Mouse (Mus musculus): ENCODE results near the gene Prcc. TPM values are rescaled to one million over a fixed set of nuclear protein-coding genes. Genes with fewer than 3 reads are reported as not detected.
"Not testable (repeated sequence)": the region's sequence is repeated elsewhere in the genome, so short reads cannot be mapped to it uniquely, and the experiment has no call there.

Gene Prcc
- polyA plus RNA-seq, 1 experiment from 2014 or later = 14.5 TPM

DNA sequence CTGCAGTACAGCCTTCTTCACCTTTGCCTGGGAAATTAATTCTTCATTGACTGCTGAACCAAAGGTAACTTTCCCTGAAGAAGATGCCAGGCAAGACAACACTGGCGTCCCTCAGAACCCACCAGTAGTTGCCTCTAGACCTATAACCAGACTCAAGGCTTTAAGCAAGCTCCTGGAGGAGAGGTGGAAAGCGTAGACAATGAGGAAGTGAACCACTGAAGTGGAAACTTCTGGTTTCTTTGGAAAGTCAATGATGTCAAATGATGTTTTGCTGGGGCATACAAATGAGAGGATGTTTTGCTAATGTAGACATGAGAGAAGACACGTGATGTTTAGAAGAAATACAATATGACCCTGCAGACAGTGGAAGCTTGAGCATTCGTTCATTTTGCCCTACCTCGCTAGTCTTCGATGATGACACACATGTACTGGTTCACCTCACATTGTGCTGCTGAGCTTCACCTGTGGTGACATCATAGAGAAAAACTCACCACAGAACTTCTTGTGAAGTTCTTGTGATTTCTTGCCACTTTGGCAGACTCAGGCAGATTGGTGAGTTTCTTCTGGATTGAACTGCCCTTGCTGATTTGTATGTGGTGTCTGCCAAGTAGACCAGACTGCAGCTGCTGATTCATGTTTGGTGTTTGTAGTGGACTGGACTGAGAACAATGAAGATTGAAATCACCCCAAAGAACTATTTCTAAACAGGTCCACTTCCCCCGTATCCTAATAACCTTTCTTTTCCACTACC, 53.1 kb downstream of the Prcc start:
- WGBS = 89% methylated on average over 7 of the region's 7 CpGs
- Histone ChIP-seq H3K4me3 (no peak overlapping the region), H3K27me3 (no peaks in the 10 kb centered on the region), H3K36me3 (ENCODE audit: poor library complexity, severe bottlenecking) (no peaks in the 10 kb centered on the region), H3K27ac (no peak overlapping the region), H3K9ac (no peak overlapping the region), H3K4me2 (no peak overlapping the region), H3K9me3 (replicated peaks) (no peaks in the 10 kb centered on the region), H3K4me1 (no peaks in the 10 kb centered on the region)
- no peak for ATAC-seq

DNA sequence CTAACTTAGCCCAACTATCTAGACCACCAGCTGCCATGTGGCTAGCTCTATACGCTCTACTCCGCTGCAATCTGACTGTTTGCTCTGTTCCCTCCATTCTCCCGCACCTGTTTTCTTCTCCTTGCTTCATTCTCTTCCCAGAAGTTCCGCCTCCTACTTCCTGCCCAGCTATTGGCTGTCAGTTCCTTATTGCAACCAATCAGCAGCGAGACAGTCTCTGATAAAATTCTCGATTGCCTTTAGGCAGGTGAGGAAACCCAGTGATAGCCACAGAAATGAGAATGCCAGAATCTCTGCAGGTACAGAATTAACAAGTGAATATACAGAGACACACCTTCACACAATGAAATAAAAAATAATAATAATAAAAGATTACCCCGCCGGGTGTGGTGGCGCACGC, 56.4 kb downstream of the Prcc start:
- H3K4me2 ChIP-seq = no peak overlapping the region
- no peak for ATAC-seq
- no peak overlapping the region for H3K4me3 ChIP-seq
- no peaks in the 10 kb centered on the region for H3K36me3 ChIP-seq (ENCODE audit: poor library complexity, severe bottlenecking)
- no peak overlapping the region for H3K9ac ChIP-seq
- H3K27me3 ChIP-seq = no peaks in the 10 kb centered on the region
- H3K9me3 ChIP-seq (replicated peaks) = no peaks in the 10 kb centered on the region
- H3K27ac ChIP-seq = no peak overlapping the region
- WGBS = 57% methylated on average over 10 of the region's 10 CpGs
- H3K4me1 ChIP-seq = no peaks in the 10 kb centered on the region

DNA sequence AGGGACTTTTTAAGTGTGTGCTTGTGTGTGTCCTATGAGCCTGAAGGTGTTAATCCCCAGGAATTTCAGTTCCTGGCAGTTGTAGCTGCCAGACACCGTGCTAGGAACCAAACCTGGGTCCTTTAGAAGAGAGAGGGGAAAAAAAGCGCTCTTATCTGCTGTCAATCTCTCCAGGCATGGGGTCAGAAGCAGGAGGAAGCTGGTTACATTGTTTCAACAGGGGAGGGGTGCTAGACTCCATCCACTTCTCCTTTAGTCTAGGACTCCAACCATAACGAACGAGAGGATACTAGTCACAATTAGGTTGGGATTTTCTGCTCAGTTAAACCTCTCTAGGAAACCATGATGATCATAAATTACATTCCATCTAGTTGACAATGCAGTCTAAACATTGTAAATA, 57.0 kb downstream of the Prcc start:
- Histone ChIP-seq H3K27ac (no peak overlapping the region), H3K9ac (no peak overlapping the region), H3K36me3 (ENCODE audit: poor library complexity, severe bottlenecking) (no peaks in the 10 kb centered on the region), H3K4me2 (no peak overlapping the region), H3K27me3 (no peaks in the 10 kb centered on the region), H3K4me1 (no peaks in the 10 kb centered on the region), H3K9me3 (replicated peaks) (no peaks in the 10 kb centered on the region), H3K4me3 (no peak overlapping the region)
- no peak for ATAC-seq
- WGBS = 49% methylated on average over 4 of the region's 4 CpGs

DNA sequence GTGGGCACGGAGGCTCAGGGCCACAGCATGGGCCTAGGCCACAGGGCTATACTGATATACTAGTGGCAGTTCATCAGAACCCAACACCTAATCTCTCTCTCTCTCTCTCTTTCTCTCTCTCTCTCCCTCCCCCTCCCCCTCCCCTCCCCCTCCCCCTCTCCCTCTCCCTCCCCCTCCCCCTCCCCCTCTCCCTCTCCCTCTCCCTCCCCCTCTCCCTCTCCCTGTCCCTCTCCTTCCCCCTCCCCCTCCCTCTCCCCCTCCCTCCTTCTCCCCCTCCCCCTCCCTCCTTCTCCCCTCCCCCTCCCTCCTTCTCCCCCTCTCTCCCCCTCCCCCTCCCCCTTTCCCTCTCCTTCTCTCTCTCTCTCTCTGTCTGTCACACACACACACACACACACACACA, 61.2 kb downstream of the Prcc start, which contains the start of gene Pear1:
TSS of gene Pear1 (minus strand) at position 101 of the 400 bp plus-strand sequence.
- not testable (repeated sequence) for H3K4me3 ChIP-seq; ATAC-seq; H3K4me2 ChIP-seq; H3K9me3 ChIP-seq (replicated peaks); H3K36me3 ChIP-seq (ENCODE audit: poor library complexity, severe bottlenecking); H3K9ac ChIP-seq; H3K4me1 ChIP-seq; H3K27ac ChIP-seq; H3K27me3 ChIP-seq
- WGBS = 71% methylated on average over 1 of the region's 1 CpGs

DNA sequence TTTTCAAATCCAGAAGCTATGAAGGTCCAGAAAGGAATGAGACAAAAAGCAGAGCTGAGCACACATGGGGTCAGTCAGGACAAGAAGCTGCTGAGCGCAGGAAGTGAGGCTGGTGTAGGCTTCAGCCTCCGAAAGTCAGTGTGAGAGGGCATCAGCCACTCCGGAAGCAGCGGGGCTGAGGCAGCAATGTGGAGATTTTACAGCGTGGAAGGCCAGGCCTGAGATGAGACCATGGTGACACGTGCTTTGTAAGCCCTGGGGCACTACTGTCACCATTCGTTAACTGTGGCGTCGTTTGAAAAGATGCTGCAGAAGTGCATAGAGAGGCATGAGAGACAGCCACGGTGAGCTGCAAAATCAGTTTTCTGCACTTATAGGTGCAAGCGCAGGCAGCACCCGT, 67.2 kb downstream of the Prcc start:
- H3K4me1 ChIP-seq = no peaks in the 10 kb centered on the region
- no peaks in the 10 kb centered on the region for H3K36me3 ChIP-seq (ENCODE audit: poor library complexity, severe bottlenecking)
- no peak for ATAC-seq
- H3K27ac ChIP-seq = no peak overlapping the region
- no peaks in the 10 kb centered on the region for H3K9me3 ChIP-seq (replicated peaks)
- H3K4me2 ChIP-seq = no peak overlapping the region
- no peak overlapping the region for H3K4me3 ChIP-seq
- peaks cover 27% of the 10 kb centered on the region for H3K27me3 ChIP-seq
- no peak overlapping the region for H3K9ac ChIP-seq
- WGBS = 71% methylated on average over 12 of the region's 12 CpGs

DNA sequence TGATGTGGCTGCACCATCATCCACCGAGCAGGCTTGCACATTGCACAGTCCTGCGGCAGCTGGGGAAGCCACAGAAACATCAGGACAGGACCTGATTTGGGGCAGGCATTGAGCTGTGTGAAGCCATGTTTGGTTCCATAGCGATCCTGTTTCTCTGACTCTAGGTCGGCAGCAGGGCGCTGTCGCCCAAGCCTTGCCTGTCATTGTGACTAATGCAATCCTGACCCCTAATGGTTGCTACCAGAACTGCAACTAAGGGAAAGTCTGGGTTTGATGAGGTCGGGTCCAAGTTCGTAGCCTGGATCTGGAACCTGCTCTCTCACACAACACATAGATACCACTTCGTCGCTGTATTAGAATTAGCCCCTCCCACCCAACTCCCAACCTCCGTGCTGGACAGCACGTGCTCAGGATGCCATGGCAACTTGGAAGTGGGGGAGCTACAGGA, 68.7 kb downstream of the Prcc start:
- Histone ChIP-seq H3K4me2 (0 out of 2 replicates have a peak overlapping the region, but pooled peaks have one; percentile 32), H3K9ac (no peak overlapping the region), H3K27ac (no peak overlapping the region), H3K9me3 (replicated peaks) (no peaks in the 10 kb centered on the region), H3K4me3 (no peak overlapping the region), H3K27me3 (peaks cover 32% of the 10 kb centered on the region), H3K4me1 (no peaks in the 10 kb centered on the region), H3K36me3 (ENCODE audit: poor library complexity, severe bottlenecking) (no peaks in the 10 kb centered on the region)
- 7% methylated on average over 12 of the region's 12 CpGs for WGBS
- ATAC-seq = peak; percentile 72; the same call in 1 of the 2 replicates

DNA sequence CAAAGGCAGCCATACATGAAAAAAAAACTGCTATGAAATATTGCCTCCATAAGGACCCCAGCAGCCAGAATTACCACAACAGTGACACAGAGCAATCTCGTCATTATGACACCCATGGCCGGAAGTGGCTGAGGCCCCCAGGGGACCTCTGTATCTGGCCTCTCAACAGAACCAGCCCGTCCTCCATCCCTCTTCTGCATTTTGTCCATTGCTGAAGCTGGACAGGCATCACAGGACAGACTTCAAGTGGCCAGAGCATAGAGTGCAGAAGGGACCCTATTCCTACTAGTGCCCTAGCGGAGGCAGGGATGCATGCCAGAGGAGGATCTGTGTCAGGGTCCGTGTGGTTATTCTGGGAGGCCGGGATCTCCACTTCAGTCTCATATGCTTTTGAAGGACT, 69.2 kb downstream of the Prcc start:
- Histone ChIP-seq H3K4me2 (no peak overlapping the region), H3K4me3 (no peak overlapping the region), H3K27ac (no peak overlapping the region), H3K9ac (no peak overlapping the region), H3K27me3 (peaks cover 37% of the 10 kb centered on the region), H3K9me3 (replicated peaks) (no peaks in the 10 kb centered on the region), H3K4me1 (no peaks in the 10 kb centered on the region), H3K36me3 (ENCODE audit: poor library complexity, severe bottlenecking) (no peaks in the 10 kb centered on the region)
- ATAC-seq = no peak; the same call in 1 of the 2 replicates
- 70% methylated on average over 6 of the region's 6 CpGs for WGBS

DNA sequence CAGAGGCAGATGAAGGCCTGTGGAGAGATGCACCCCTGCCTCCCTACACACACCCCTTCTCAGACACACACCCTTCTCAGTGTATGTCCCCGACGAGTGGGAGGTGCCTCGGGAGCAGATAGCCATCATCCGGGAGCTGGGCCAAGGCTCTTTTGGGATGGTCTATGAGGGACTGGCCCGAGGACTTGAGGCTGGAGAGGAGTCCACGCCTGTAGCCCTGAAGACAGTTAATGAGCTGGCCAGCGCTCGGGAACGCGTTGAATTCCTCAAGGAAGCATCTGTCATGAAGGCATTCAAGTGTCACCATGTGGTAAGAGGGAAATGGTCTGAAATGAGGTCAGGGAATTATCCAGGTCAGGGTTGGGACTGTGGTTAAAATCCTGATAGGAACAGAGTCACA, 72.5 kb downstream of the Prcc start:
- Histone ChIP-seq H3K9me3 (replicated peaks) (no peaks in the 10 kb centered on the region), H3K9ac (no peak overlapping the region), H3K27me3 (peaks cover 64% of the 10 kb centered on the region), H3K4me2 (no peak overlapping the region), H3K4me1 (peaks cover 11% of the 10 kb centered on the region; the same call in 1 of the 2 replicates), H3K4me3 (no peak overlapping the region), H3K36me3 (ENCODE audit: poor library complexity, severe bottlenecking) (no peaks in the 10 kb centered on the region), H3K27ac (no peak overlapping the region)
- WGBS = 58% methylated on average over 10 of the region's 10 CpGs
- ATAC-seq = no peak

DNA sequence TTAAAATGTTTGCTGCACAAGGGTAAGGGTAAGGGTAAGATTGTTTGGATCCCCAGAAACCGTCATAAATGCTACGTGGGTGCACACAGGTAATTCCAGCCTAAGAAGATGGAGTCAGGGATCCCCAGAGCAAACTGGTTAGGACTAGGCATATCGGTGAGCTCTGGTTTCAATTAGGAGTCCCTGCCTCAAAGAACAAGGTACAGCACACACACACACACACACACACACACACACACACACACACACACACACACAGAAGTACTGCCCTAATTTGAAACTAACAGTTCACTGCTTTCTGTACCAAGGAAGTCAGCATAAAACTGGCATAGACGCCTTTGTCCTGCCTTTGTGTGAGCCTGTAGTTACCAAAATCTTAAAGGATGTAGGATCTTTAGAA, 73.0 kb downstream of the Prcc start:
- Histone ChIP-seq H3K36me3 (ENCODE audit: poor library complexity, severe bottlenecking) (no peaks in the 10 kb centered on the region), H3K27ac (no peak overlapping the region), H3K4me1 (peaks cover 11% of the 10 kb centered on the region; the same call in 1 of the 2 replicates), H3K9ac (no peak overlapping the region), H3K27me3 (peaks cover 64% of the 10 kb centered on the region), H3K4me2 (no peak overlapping the region), H3K4me3 (no peak overlapping the region), H3K9me3 (replicated peaks) (no peaks in the 10 kb centered on the region)
- no peak for ATAC-seq
- 69% methylated on average over 4 of the region's 4 CpGs for WGBS

DNA sequence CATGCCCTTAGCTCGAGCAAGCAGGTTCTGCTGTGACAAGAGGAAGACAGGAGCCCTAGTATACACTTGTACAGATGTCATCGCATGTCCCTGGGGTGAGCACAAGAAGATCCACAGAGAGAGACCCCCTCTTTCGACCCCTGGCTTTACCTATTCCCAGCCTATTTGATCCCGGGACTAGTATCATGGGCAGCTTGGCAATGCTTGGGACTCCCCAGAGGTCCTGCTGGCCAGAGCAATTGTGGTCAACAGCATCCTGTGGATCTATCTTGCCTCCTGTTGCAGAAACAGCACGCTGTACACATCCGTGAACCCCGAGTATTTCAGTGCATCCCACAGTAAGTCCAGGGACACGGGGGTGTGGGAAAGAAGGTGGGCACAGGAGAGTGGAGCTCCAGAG, 74.1 kb downstream of the Prcc start:
- ATAC-seq = no peak

DNA sequence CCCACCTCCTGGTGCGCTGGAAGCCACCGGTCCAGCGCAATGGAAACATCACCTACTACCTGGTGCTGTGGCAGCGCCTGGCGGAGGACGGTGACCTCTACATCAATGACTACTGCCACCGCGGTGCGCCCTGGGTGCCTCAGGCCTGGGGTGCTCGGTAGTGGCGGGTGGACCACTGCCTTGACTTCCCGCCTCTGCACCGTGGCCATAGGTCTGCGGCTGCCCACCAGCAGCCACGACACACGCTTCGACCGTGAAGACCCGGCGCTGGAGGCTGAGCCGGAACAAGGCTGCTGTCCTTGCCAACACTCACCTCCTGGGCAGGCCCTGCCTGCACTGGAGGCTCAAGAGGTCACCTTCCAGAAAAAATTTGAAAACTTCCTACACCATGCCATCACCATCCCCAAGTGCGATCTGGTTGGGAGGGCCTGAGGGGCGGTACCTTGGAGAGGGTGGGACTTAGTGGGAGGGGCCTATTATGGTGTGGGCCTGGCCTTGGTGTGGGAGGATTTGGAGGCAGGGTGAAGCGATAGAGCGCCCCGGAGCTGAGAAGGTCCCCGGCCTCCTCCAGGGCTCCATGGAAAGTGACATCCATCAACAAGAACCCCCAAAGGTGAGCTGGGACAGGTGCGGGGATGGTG, 76.0 kb downstream of the Prcc start:
- Histone ChIP-seq H3K4me2 (peak overlapping the region; percentile 32), H3K27me3 (peaks cover 80% of the 10 kb centered on the region), H3K9ac (no peak overlapping the region), H3K9me3 (replicated peaks) (no peaks in the 10 kb centered on the region), H3K36me3 (ENCODE audit: poor library complexity, severe bottlenecking) (no peaks in the 10 kb centered on the region), H3K4me3 (peak overlapping the region; percentile 13; the same call in 1 of the 2 replicates), H3K4me1 (peaks cover 11% of the 10 kb centered on the region; the same call in 1 of the 2 replicates), H3K27ac (no peak overlapping the region)
- ATAC-seq = peak; percentile 67; the same call in 1 of the 2 replicates
- WGBS = 3% methylated on average over 28 of the region's 28 CpGs

More for the DNA sequence above, 74.1 kb downstream of the Prcc start:
- 85% methylated on average over 8 of the region's 8 CpGs for WGBS
- Histone ChIP-seq H3K4me3 (no peak overlapping the region), H3K27ac (no peak overlapping the region), H3K9ac (no peak overlapping the region), H3K36me3 (ENCODE audit: poor library complexity, severe bottlenecking) (no peaks in the 10 kb centered on the region), H3K27me3 (peaks cover 73% of the 10 kb centered on the region), H3K4me2 (no peak overlapping the region), H3K9me3 (replicated peaks) (no peaks in the 10 kb centered on the region), H3K4me1 (peaks cover 11% of the 10 kb centered on the region; the same call in 1 of the 2 replicates)

All from forebrain, embryonic 13.5 days (tissue).